Mouse (Mus musculus): Measurements from ENCODE around the gene Cabin1. TPM values are rescaled to one million over a fixed set of nuclear protein-coding genes. Genes with fewer than 3 reads are reported as not detected.

Cabin1 gene
- total RNA-seq, 2 experiments from 2014 or later: 68.0 to 70.4 TPM

GRCm38 (mm10) chr10:75686724-75687123, 77.4 kb downstream of the Cabin1 start:
- no peak for DNase-seq (ENCODE audit: low spot score in 2 of 2)
- Histone ChIP-seq H3K4me3 (no peak overlapping the region), H3K27ac (peak overlapping the region; percentile 92; the same call in 1 of the 2 replicates)
- no peak for TF ChIP-seq CTCF (conservative IDR thresholded peaks at IDR 0.05)

- H3K4me3 ChIP-seq: peak overlapping the region; percentile 1; the same call in 1 of the 2 replicates
- peak; percentile 79 to 91 for DNase-seq (ENCODE audit: low spot score in 2 of 2)
- TF ChIP-seq CTCF (conservative IDR thresholded peaks at IDR 0.05): no peak
- H3K27ac ChIP-seq: peak overlapping the region; percentile 92
These were observed 79.8 kb downstream of the Cabin1 start for GRCm38 (mm10) chr10:75684035-75685004.

- peak in 1 of 2 experiments; percentile 51 for DNase-seq (ENCODE audit: low spot score in 2 of 2)
- Histone ChIP-seq H3K4me3 (no peak overlapping the region), H3K27ac (peak overlapping the region; percentile 88)
- no peak for TF ChIP-seq CTCF (conservative IDR thresholded peaks at IDR 0.05)
These were observed 83.6 kb downstream of the Cabin1 start for GRCm38 (mm10) chr10:75680574-75681001.

- TF ChIP-seq CTCF (conservative IDR thresholded peaks at IDR 0.05): no peak
- no peak overlapping the region for H3K4me3 ChIP-seq
- no peak for DNase-seq (ENCODE audit: low spot score in 2 of 2)
- peak overlapping the region; percentile 88; the same call in 1 of the 2 replicates for H3K27ac ChIP-seq
These were observed 84.9 kb downstream of the Cabin1 start for GRCm38 (mm10) chr10:75679204-75679603.

GRCm38 (mm10) chr10:75677989-75678388, 86.2 kb downstream of the Cabin1 start:
- Histone ChIP-seq H3K27ac (peak overlapping the region; percentile 88), H3K4me3 (no peak overlapping the region)
- peak in 1 of 2 experiments; percentile 23 for DNase-seq (ENCODE audit: low spot score in 2 of 2)
- no peak for TF ChIP-seq CTCF (conservative IDR thresholded peaks at IDR 0.05)

GRCm38 (mm10) chr10:75677571-75677970, 86.6 kb downstream of the Cabin1 start:
- no peak for TF ChIP-seq CTCF (conservative IDR thresholded peaks at IDR 0.05)
- Histone ChIP-seq H3K4me3 (no peak overlapping the region), H3K27ac (peak overlapping the region; percentile 88)
- DNase-seq (ENCODE audit: low spot score in 2 of 2): no peak

GRCm38 (mm10) chr10:75676819-75677565, 87.1 kb downstream of the Cabin1 start:
- peak overlapping the region; percentile 88 for H3K27ac ChIP-seq
- no peak for DNase-seq (ENCODE audit: low spot score in 2 of 2)
- no peak overlapping the region for H3K4me3 ChIP-seq
- TF ChIP-seq CTCF (conservative IDR thresholded peaks at IDR 0.05): no peak

GRCm38 (mm10) chr10:75676286-75676685, 87.9 kb downstream of the Cabin1 start:
- no peak overlapping the region for H3K4me3 ChIP-seq
- H3K27ac ChIP-seq: peak overlapping the region; percentile 88
- DNase-seq (ENCODE audit: low spot score in 2 of 2): no peak
- no peak for TF ChIP-seq CTCF (conservative IDR thresholded peaks at IDR 0.05)

- Histone ChIP-seq H3K27ac (peak overlapping the region; percentile 88; the same call in 1 of the 2 replicates), H3K4me3 (no peak overlapping the region)
- no peak for DNase-seq (ENCODE audit: low spot score in 2 of 2)
- no peak for TF ChIP-seq CTCF (conservative IDR thresholded peaks at IDR 0.05)
These were observed 88.5 kb downstream of the Cabin1 start for GRCm38 (mm10) chr10:75675594-75675993.

- Histone ChIP-seq H3K27ac (no peak overlapping the region), H3K4me3 (no peak overlapping the region)
- DNase-seq (ENCODE audit: low spot score in 2 of 2): no peak
- TF ChIP-seq CTCF (conservative IDR thresholded peaks at IDR 0.05): no peak
These were observed 94.2 kb downstream of the Cabin1 start for GRCm38 (mm10) chr10:75669936-75670335.

- H3K27ac ChIP-seq: peak overlapping the region; percentile 94
- TF ChIP-seq CTCF (conservative IDR thresholded peaks at IDR 0.05): no peak
- peak; percentile 34 to 35 for DNase-seq (ENCODE audit: low spot score in 2 of 2)
- peak overlapping the region; percentile 64 for H3K4me3 ChIP-seq
These were observed 96.2 kb downstream of the Cabin1 start for GRCm38 (mm10) chr10:75667911-75668270.

- no peak for TF ChIP-seq CTCF (conservative IDR thresholded peaks at IDR 0.05)
- peak overlapping the region; percentile 64 for H3K4me3 ChIP-seq
- peak; percentile 69 to 74 for DNase-seq (ENCODE audit: low spot score in 2 of 2)
- peak overlapping the region; percentile 94 for H3K27ac ChIP-seq
These were observed 96.8 kb downstream of the Cabin1 start for GRCm38 (mm10) chr10:75667115-75667910.
